Mouse (Mus musculus): Measurements from ENCODE around the gene Sec16a. TPM values are rescaled to one million over a fixed set of nuclear protein-coding genes. Genes with fewer than 3 reads are reported as not detected.

The Sec16a gene
- polyA plus RNA-seq, 1 experiment from 2014 or later: 6.9 TPM

GRCm38 (mm10) chr2:26437221-26437620 is 7.8 kb downstream of the Sec16a start:
- H3K36me3 ChIP-seq: peaks cover 91% of the 10 kb centered on the region
- no peaks in the 10 kb centered on the region for H3K27me3 ChIP-seq
- H3K4me1 ChIP-seq (replicated peaks): peaks cover 31% of the 10 kb centered on the region
- no peaks in the 10 kb centered on the region for H3K9me3 ChIP-seq (replicated peaks)
- H3K4me2 ChIP-seq: no peak overlapping the region
- DNase-seq (no peak), ATAC-seq (ENCODE audit: low read depth) (no peak)
- H3K4me3 ChIP-seq (replicated peaks): no peak overlapping the region
- no peak overlapping the region for H3K9ac ChIP-seq
- 63% methylated on average over 4 of the region's 4 CpGs for WGBS (ENCODE audit: insufficient replicate concordance)
- H3K27ac ChIP-seq: no peak overlapping the region

GRCm38 (mm10) chr2:26434791-26435572 is 10.0 kb downstream of the Sec16a start:
- H3K36me3 ChIP-seq: peaks cover 91% of the 10 kb centered on the region
- no peaks in the 10 kb centered on the region for H3K9me3 ChIP-seq (replicated peaks)
- H3K9ac ChIP-seq: no peak overlapping the region
- H3K4me2 ChIP-seq: no peak overlapping the region
- WGBS (ENCODE audit: insufficient replicate concordance): 72% methylated on average over 7 of the region's 7 CpGs
- no peak overlapping the region for H3K4me3 ChIP-seq (replicated peaks)
- DNase-seq: no peak
- no peaks in the 10 kb centered on the region for H3K27me3 ChIP-seq
- H3K27ac ChIP-seq: peak overlapping the region; percentile 69
- H3K4me1 ChIP-seq (replicated peaks): peaks cover 31% of the 10 kb centered on the region
- ATAC-seq (ENCODE audit: low read depth): peak; percentile 76

- DNase-seq: no peak
- Histone ChIP-seq H3K9ac (no peak overlapping the region), H3K9me3 (replicated peaks) (no peaks in the 10 kb centered on the region), H3K36me3 (peaks cover 96% of the 10 kb centered on the region), H3K4me1 (replicated peaks) (no peaks in the 10 kb centered on the region), H3K27ac (no peak overlapping the region), H3K27me3 (no peaks in the 10 kb centered on the region), H3K4me2 (no peak overlapping the region), H3K4me3 (replicated peaks) (no peak overlapping the region)
- no peak for ATAC-seq (ENCODE audit: low read depth)
- WGBS (ENCODE audit: insufficient replicate concordance): 88% methylated on average over 5 of the region's 5 CpGs
These were observed 15.2 kb downstream of the Sec16a start for GRCm38 (mm10) chr2:26429851-26430250.

GRCm38 (mm10) chr2:26424541-26424940 is 20.5 kb downstream of the Sec16a start:
- DNase-seq (no peak), ATAC-seq (ENCODE audit: low read depth) (no peak)
- H3K9ac ChIP-seq: no peak overlapping the region
- H3K9me3 ChIP-seq (replicated peaks): no peaks in the 10 kb centered on the region
- no peak overlapping the region for H3K27ac ChIP-seq
- H3K4me2 ChIP-seq: no peak overlapping the region
- peaks cover 95% of the 10 kb centered on the region for H3K36me3 ChIP-seq
- H3K4me1 ChIP-seq (replicated peaks): no peaks in the 10 kb centered on the region
- 75% methylated on average over 2 of the region's 2 CpGs for WGBS (ENCODE audit: insufficient replicate concordance)
- H3K27me3 ChIP-seq: no peaks in the 10 kb centered on the region
- H3K4me3 ChIP-seq (replicated peaks): no peak overlapping the region

GRCm38 (mm10) chr2:26423086-26423485 is 21.9 kb downstream of the Sec16a start:
- ATAC-seq (ENCODE audit: low read depth) (no peak), DNase-seq (no peak)
- Histone ChIP-seq H3K4me1 (replicated peaks) (0 out of 2 replicates have a peak, but pooled peaks cover under 1% of the 10 kb centered on the region), H3K27me3 (no peaks in the 10 kb centered on the region), H3K36me3 (peaks cover 94% of the 10 kb centered on the region), H3K9ac (no peak overlapping the region), H3K4me3 (replicated peaks) (no peak overlapping the region), H3K4me2 (no peak overlapping the region), H3K27ac (no peak overlapping the region), H3K9me3 (replicated peaks) (no peaks in the 10 kb centered on the region)
- 81% methylated on average over 1 of the region's 1 CpGs for WGBS (ENCODE audit: insufficient replicate concordance)

GRCm38 (mm10) chr2:26421969-26422368 is 23.0 kb downstream of the Sec16a start:
- no peaks in the 10 kb centered on the region for H3K27me3 ChIP-seq
- no peak overlapping the region for H3K4me3 ChIP-seq (replicated peaks)
- H3K9ac ChIP-seq: no peak overlapping the region
- 84% methylated on average over 2 of the region's 2 CpGs for WGBS (ENCODE audit: insufficient replicate concordance)
- ATAC-seq (ENCODE audit: low read depth): no peak
- H3K36me3 ChIP-seq: peaks cover 92% of the 10 kb centered on the region
- H3K9me3 ChIP-seq (replicated peaks): no peaks in the 10 kb centered on the region
- peaks cover 11% of the 10 kb centered on the region for H3K4me1 ChIP-seq (replicated peaks)
- no peak for DNase-seq
- no peak overlapping the region for H3K4me2 ChIP-seq
- no peak overlapping the region for H3K27ac ChIP-seq

GRCm38 (mm10) chr2:26418120-26418519 is 26.9 kb downstream of the Sec16a start:
- Histone ChIP-seq H3K4me1 (replicated peaks) (peaks cover 17% of the 10 kb centered on the region), H3K4me3 (replicated peaks) (no peak overlapping the region), H3K36me3 (peaks cover 93% of the 10 kb centered on the region), H3K9ac (no peak overlapping the region), H3K27ac (peak overlapping the region; percentile 7; the same call in 1 of the 2 replicates), H3K4me2 (no peak overlapping the region), H3K27me3 (no peaks in the 10 kb centered on the region), H3K9me3 (replicated peaks) (no peaks in the 10 kb centered on the region)
- 67% methylated on average over 1 of the region's 1 CpGs for WGBS (ENCODE audit: insufficient replicate concordance)
- no peak for ATAC-seq (ENCODE audit: low read depth)
- DNase-seq: no peak

GRCm38 (mm10) chr2:26417066-26417465 is 27.9 kb downstream of the Sec16a start:
- peak; percentile 66 for ATAC-seq (ENCODE audit: low read depth)

GRCm38 (mm10) chr2:26410931-26411411 is 34.0 kb downstream of the Sec16a start:
- Histone ChIP-seq H3K36me3 (peaks cover 59% of the 10 kb centered on the region), H3K4me1 (replicated peaks) (peaks cover 39% of the 10 kb centered on the region), H3K9ac (no peak overlapping the region), H3K4me3 (replicated peaks) (no peak overlapping the region), H3K9me3 (replicated peaks) (no peaks in the 10 kb centered on the region), H3K4me2 (no peak overlapping the region), H3K27ac (no peak overlapping the region), H3K27me3 (no peaks in the 10 kb centered on the region)
- WGBS (ENCODE audit: insufficient replicate concordance): 81% methylated on average over 4 of the region's 5 CpGs
- DNase-seq (no peak), ATAC-seq (ENCODE audit: low read depth) (no peak)

More at GRCm38 (mm10) chr2:26417066-26417465, 27.9 kb downstream of the Sec16a start:
- Histone ChIP-seq H3K27ac (no peak overlapping the region; the same call in 1 of the 2 replicates), H3K9ac (no peak overlapping the region), H3K4me3 (replicated peaks) (no peak overlapping the region), H3K9me3 (replicated peaks) (no peaks in the 10 kb centered on the region), H3K36me3 (peaks cover 93% of the 10 kb centered on the region), H3K27me3 (no peaks in the 10 kb centered on the region), H3K4me2 (no peak overlapping the region), H3K4me1 (replicated peaks) (peaks cover 17% of the 10 kb centered on the region)
- no peak for DNase-seq

- DNase-seq (no peak), ATAC-seq (ENCODE audit: low read depth) (no peak)
- WGBS (ENCODE audit: insufficient replicate concordance): 69% methylated on average over 5 of the region's 5 CpGs
- peaks cover 46% of the 10 kb centered on the region for H3K4me1 ChIP-seq (replicated peaks)
- peaks cover 50% of the 10 kb centered on the region for H3K36me3 ChIP-seq
- H3K4me2 ChIP-seq: no peak overlapping the region
- no peak overlapping the region for H3K4me3 ChIP-seq (replicated peaks)
- 0 out of 2 replicates have a peak overlapping the region, but pooled peaks have one; percentile 7 for H3K9ac ChIP-seq
- peak overlapping the region; percentile 30 for H3K27ac ChIP-seq
- H3K27me3 ChIP-seq: no peaks in the 10 kb centered on the region
- H3K9me3 ChIP-seq (replicated peaks): no peaks in the 10 kb centered on the region
These were observed 34.9 kb downstream of the Sec16a start for GRCm38 (mm10) chr2:26410091-26410490.

- no peaks in the 10 kb centered on the region for H3K27me3 ChIP-seq
- DNase-seq (no peak), ATAC-seq (ENCODE audit: low read depth) (no peak)
- no peaks in the 10 kb centered on the region for H3K9me3 ChIP-seq (replicated peaks)
- H3K36me3 ChIP-seq: peaks cover 44% of the 10 kb centered on the region
- peak overlapping the region; percentile 59 for H3K9ac ChIP-seq
- peaks cover 52% of the 10 kb centered on the region for H3K4me1 ChIP-seq (replicated peaks)
- H3K4me3 ChIP-seq (replicated peaks): peak overlapping the region; percentile 91
- H3K4me2 ChIP-seq: peak overlapping the region; percentile 92
- WGBS (ENCODE audit: insufficient replicate concordance): 55% methylated on average over 3 of the region's 3 CpGs
- peak overlapping the region; percentile 58; the same call in 1 of the 2 replicates for H3K27ac ChIP-seq
These were observed 35.7 kb downstream of the Sec16a start for GRCm38 (mm10) chr2:26409362-26409761.

Data from liver, embryonic 13.5 days (tissue).